Mouse (Mus musculus): ENCODE data around the gene Xpo6.

- TF ChIP-seq CTCF (IDR thresholded peaks at IDR 0.05; ENCODE audit: control insufficient read depth, insufficient read depth, low read length): no peak
- TF ChIP-seq POLR2A (IDR thresholded peaks at IDR 0.05; ENCODE audit: borderline replicate concordance, control insufficient read depth, low read depth, low read length): no peak
These were observed 80.5 kb downstream of the Xpo6 start for GRCm38 (mm10) chr7:126119819-126120218.
